Mouse (Mus musculus) megakaryocyte-erythroid progenitor cell, adult 5-6 weeks (primary cell): ENCODE measurements around the gene Axin1. TPM values are rescaled to one million over a fixed set of nuclear protein-coding genes. Genes with fewer than 3 reads are reported as not detected.
A peak's percentile ranks its signal among the peaks of the same experiment; 100 is the strongest.
"Not testable (repeated sequence)": the region's sequence is repeated elsewhere in the genome, so short reads cannot be mapped to it uniquely, and the experiment has no call there.

Experiments
- ATAC-seq: replicated peaks from 2 replicates; pipeline ENCODE4 v1.8.0; 2016; ENCODE audit warnings: mild to moderate bottlenecking, inconsistent platforms; ENCODE audit not compliant: severe bottlenecking, poor library complexity, low FRiP score, low TSS enrichment
- total RNA-seq, 2 experiments: library from RNA; stranded (forward) in 1 of 2; stranded (reverse) in 1 of 2; fragments of 200-1000, 215-1000 nt in 1 of 2; fragments of >200 nt in 1 of 2; fragmentation: Nextera tagmentation in 1 of 2; gene quantifications; 2 replicates each; pipeline ENCODE4 v1.2.3; 2014 to 2017

Axin1 gene
- total RNA-seq, 2 experiments from 2014 or later, result 29.2 to 39.9 TPM

GRCm38 (mm10) chr17:26175248-26175647 lies 36.8 kb downstream of the Axin1 start:
- not testable (repeated sequence) for ATAC-seq

- no peak for ATAC-seq
Observed at GRCm38 (mm10) chr17:26178611-26179010, 40.1 kb downstream of the Axin1 start.

- no peak for ATAC-seq
Observed at GRCm38 (mm10) chr17:26181179-26181578, 42.7 kb downstream of the Axin1 start.

GRCm38 (mm10) chr17:26187592-26187991 lies 49.1 kb downstream of the Axin1 start:
- no peak for ATAC-seq

GRCm38 (mm10) chr17:26188091-26188805 lies 49.8 kb downstream of the Axin1 start:
- no peak for ATAC-seq

GRCm38 (mm10) chr17:26191486-26191885 lies 53.0 kb downstream of the Axin1 start:
- ATAC-seq, result not testable (repeated sequence)

GRCm38 (mm10) chr17:26192481-26193190 lies 54.1 kb downstream of the Axin1 start:
- ATAC-seq, result no peak

GRCm38 (mm10) chr17:26198892-26199291 lies 60.4 kb downstream of the Axin1 start, which contains the start of gene Pdia2:
Gene Pdia2, minus strand, starts transcription at chr17:26199087.
- ATAC-seq, result peak; percentile 64

GRCm38 (mm10) chr17:26200831-26201705 lies 62.6 kb downstream of the Axin1 start:
- no peak for ATAC-seq

- no peak for ATAC-seq
Observed at GRCm38 (mm10) chr17:26201998-26202397, 63.5 kb downstream of the Axin1 start.

GRCm38 (mm10) chr17:26202737-26203136 lies 64.2 kb downstream of the Axin1 start, which contains the start of gene Rgs11:
Gene Rgs11, plus strand, starts transcription at chr17:26202951.
- ATAC-seq, result no peak

GRCm38 (mm10) chr17:26203321-26203811 lies 64.9 kb downstream of the Axin1 start:
- no peak for ATAC-seq

GRCm38 (mm10) chr17:26204766-26205165 lies 66.3 kb downstream of the Axin1 start:
- no peak for ATAC-seq

- no peak for ATAC-seq
Observed at GRCm38 (mm10) chr17:26206392-26206791, 67.9 kb downstream of the Axin1 start.

- no peak for ATAC-seq
Observed at GRCm38 (mm10) chr17:26207686-26208085, 69.2 kb downstream of the Axin1 start, which contains the start of gene Arhgdig. Gene Arhgdig, minus strand, starts transcription at chr17:26207786.

GRCm38 (mm10) chr17:26212241-26212640 lies 73.8 kb downstream of the Axin1 start:
- ATAC-seq, result no peak

GRCm38 (mm10) chr17:26212681-26213080 lies 74.2 kb downstream of the Axin1 start:
- ATAC-seq, result no peak

- no peak for ATAC-seq
Observed at GRCm38 (mm10) chr17:26221508-26221907, 83.0 kb downstream of the Axin1 start.

GRCm38 (mm10) chr17:26225150-26225549 lies 86.7 kb downstream of the Axin1 start:
- no peak; the same call in 1 of the 2 replicates for ATAC-seq

- ATAC-seq, result no peak
Observed at GRCm38 (mm10) chr17:26229776-26230175, 91.3 kb downstream of the Axin1 start.
